Mouse (Mus musculus): Measurements from ENCODE around the gene Psmg4.

DNA sequence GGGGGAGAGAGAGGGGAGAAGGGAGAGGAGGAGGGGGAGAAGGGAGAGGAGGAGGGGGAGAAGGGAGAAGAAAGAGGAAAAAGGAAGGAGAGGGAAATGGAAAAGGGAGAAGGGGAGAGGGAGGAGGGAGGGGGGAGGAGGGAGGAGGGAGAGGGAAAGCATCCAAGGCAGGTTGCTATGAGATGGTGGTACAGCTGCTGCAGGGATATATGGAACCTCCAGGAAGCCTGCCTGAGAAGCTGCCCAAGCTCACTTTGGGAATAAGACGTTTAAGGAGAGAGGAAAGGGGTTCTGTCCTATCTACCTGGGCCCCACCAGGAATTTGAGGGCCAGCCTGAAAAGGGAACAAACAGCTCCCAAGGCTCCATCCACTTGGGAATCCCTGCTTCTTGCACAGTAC, 64.2 kb downstream of the Psmg4 start:
- TF ChIP-seq CTCF (IDR thresholded peaks at IDR 0.05; ENCODE audit: extremely low read depth, insufficient read length, insufficient replicate concordance, low read depth, low read length) (no peak), POLR2A (IDR thresholded peaks at IDR 0.05; ENCODE audit: low read depth, low read length) (no peak)
